Mouse (Mus musculus): ENCODE data around the gene Ddx58.
A peak's percentile ranks its signal among the peaks of the same experiment; 100 is the strongest.

Ddx58 gene

GRCm38 (mm10) chr4:40234256-40234655 is 5.4 kb downstream of the Ddx58 start:
- DNase-seq (ENCODE audit: low read depth), result no peak

GRCm38 (mm10) chr4:40233062-40233664 is 6.5 kb downstream of the Ddx58 start:
- DNase-seq (ENCODE audit: low read depth), result no peak

- DNase-seq (ENCODE audit: low read depth), result no peak
Observed at GRCm38 (mm10) chr4:40229723-40230122, 9.9 kb downstream of the Ddx58 start.

- no peak for DNase-seq (ENCODE audit: low read depth)
Observed at GRCm38 (mm10) chr4:40227886-40228285, 11.7 kb downstream of the Ddx58 start.

GRCm38 (mm10) chr4:40227131-40227530 is 12.5 kb downstream of the Ddx58 start:
- no peak for DNase-seq (ENCODE audit: low read depth)

GRCm38 (mm10) chr4:40226095-40226494 is 13.5 kb downstream of the Ddx58 start:
- DNase-seq (ENCODE audit: low read depth), result no peak

- no peak for DNase-seq (ENCODE audit: low read depth)
Observed at GRCm38 (mm10) chr4:40221876-40222585, 17.6 kb downstream of the Ddx58 start.

- DNase-seq (ENCODE audit: low read depth), result no peak
Observed at GRCm38 (mm10) chr4:40221004-40221760, 18.4 kb downstream of the Ddx58 start.

GRCm38 (mm10) chr4:40220437-40220836 is 19.2 kb downstream of the Ddx58 start:
- DNase-seq (ENCODE audit: low read depth), result no peak

- DNase-seq (ENCODE audit: low read depth), result peak; percentile 58
Observed at GRCm38 (mm10) chr4:40218382-40218781, 21.2 kb downstream of the Ddx58 start.

GRCm38 (mm10) chr4:40217910-40218309 is 21.7 kb downstream of the Ddx58 start:
- peak; percentile 16 for DNase-seq (ENCODE audit: low read depth)

GRCm38 (mm10) chr4:40212177-40212576 is 27.5 kb downstream of the Ddx58 start:
- no peak for DNase-seq (ENCODE audit: low read depth)

GRCm38 (mm10) chr4:40207701-40208100 is 31.9 kb downstream of the Ddx58 start:
- no peak for DNase-seq (ENCODE audit: low read depth)

GRCm38 (mm10) chr4:40205231-40205903 is 34.3 kb downstream of the Ddx58 start:
- DNase-seq (ENCODE audit: low read depth), result no peak

- no peak for DNase-seq (ENCODE audit: low read depth)
Observed at GRCm38 (mm10) chr4:40204374-40204773, 35.3 kb downstream of the Ddx58 start.

GRCm38 (mm10) chr4:40202205-40202604 is 37.4 kb downstream of the Ddx58 start:
- no peak for DNase-seq (ENCODE audit: low read depth)

- no peak for DNase-seq (ENCODE audit: low read depth)
Observed at GRCm38 (mm10) chr4:40195336-40195735, 44.3 kb downstream of the Ddx58 start.

- DNase-seq (ENCODE audit: low read depth), result no peak
Observed at GRCm38 (mm10) chr4:40193461-40193860, 46.2 kb downstream of the Ddx58 start.

- DNase-seq (ENCODE audit: low read depth), result no peak
Observed at GRCm38 (mm10) chr4:40192246-40192645, 47.4 kb downstream of the Ddx58 start.

- DNase-seq (ENCODE audit: low read depth), result no peak
Observed at GRCm38 (mm10) chr4:40187956-40188355, 51.7 kb downstream of the Ddx58 start.

GRCm38 (mm10) chr4:40184470-40184869 is 55.2 kb downstream of the Ddx58 start:
- no peak for DNase-seq (ENCODE audit: low read depth)

GRCm38 (mm10) chr4:40183781-40184180 is 55.8 kb downstream of the Ddx58 start:
- DNase-seq (ENCODE audit: low read depth), result no peak

Measured in NIH3T3 (cell line).